Mouse (Mus musculus) stomach, embryonic 16.5 days (tissue): ENCODE measurements around the gene Zfp280c. TPM values are rescaled to one million over a fixed set of nuclear protein-coding genes. Genes with fewer than 3 reads are reported as not detected.

Experiments used
- ATAC-seq: fragments of 200-750 bp; cut with Nextera tagmentation; 2 replicates; pipeline ENCODE4 v1.8.0; 2017; ENCODE audit warnings: moderate number of reproducible peaks, moderate TSS enrichment; ENCODE audit not compliant: insufficient read depth, low FRiP score
- H3K27ac ChIP-seq: fragments of 300-500 bp; sonication (generic); 2 replicates; pipeline ENCODE4 v1.5.1; 2014; ENCODE audit warnings: low read length
- H3K27me3 ChIP-seq: fragments of 300-500 bp; sonication (generic); 2 replicates; pipeline ENCODE4 v1.6.1; 2014; ENCODE audit warnings: low read length, control low read depth, mixed read lengths; ENCODE audit not compliant: control insufficient read depth, insufficient read depth
- H3K36me3 ChIP-seq: fragments of 300-500 bp; sonication (generic); 2 replicates; pipeline ENCODE4 v1.6.1; 2014; ENCODE audit warnings: low read length; ENCODE audit not compliant: control insufficient read depth, insufficient read depth
- H3K4me1 ChIP-seq: fragments of 300-500 bp; sonication (generic); 2 replicates; pipeline ENCODE4 v1.6.1; 2014; ENCODE audit warnings: low read length, control low read depth, mixed read lengths; ENCODE audit not compliant: control insufficient read depth, insufficient read depth
- H3K4me2 ChIP-seq: fragments of 300-500 bp; sonication (generic); 2 replicates; pipeline ENCODE4 v1.6.1; 2014; ENCODE audit warnings: low read depth, low read length, mixed read lengths
- H3K4me3 ChIP-seq: fragments of 300-500 bp; sonication (generic); replicated peaks from 2 replicates; pipeline ENCODE4 v1.5.1; 2014; ENCODE audit warnings: mild to moderate bottlenecking, low read length
- H3K9ac ChIP-seq: fragments of 300-500 bp; sonication (generic); 2 replicates; pipeline ENCODE4 v1.6.1; 2014; ENCODE audit warnings: low read length
- H3K9me3 ChIP-seq: fragments of 300-500 bp; sonication (generic); replicated peaks from 2 replicates; pipeline ENCODE4 v1.6.1; 2016; ENCODE audit warnings: low read length, control low read depth; ENCODE audit not compliant: control insufficient read depth
- WGBS: fragments of 180-500 bp; shearing (Covaris S2); extraction: QIAGEN DNeasy Blood & Tissue Kit; methylation state at CpG from one replicate; pipeline ENCODE4 v1.1.7; 2014; 5-methylcytosine and 5-hydroxymethylcytosine counted together
- microRNA-seq: library from miRNA; unstranded; fragments of <30 nt; microRNA quantifications from one replicate; pipeline ENCODE4, GENCODE M21; 2016
- polyA plus RNA-seq: library from polyadenylated mRNA; unstranded; fragments of >200 nt; fragmentation: Nextera tagmentation; extraction: Ambion mirVana; gene quantifications from 2 replicates; pipeline ENCODE4 v1.2.1, GENCODE M21; 2015

Zfp280c gene
- polyA plus RNA-seq, 1 experiment from 2014 or later: 8.6 TPM

DNA sequence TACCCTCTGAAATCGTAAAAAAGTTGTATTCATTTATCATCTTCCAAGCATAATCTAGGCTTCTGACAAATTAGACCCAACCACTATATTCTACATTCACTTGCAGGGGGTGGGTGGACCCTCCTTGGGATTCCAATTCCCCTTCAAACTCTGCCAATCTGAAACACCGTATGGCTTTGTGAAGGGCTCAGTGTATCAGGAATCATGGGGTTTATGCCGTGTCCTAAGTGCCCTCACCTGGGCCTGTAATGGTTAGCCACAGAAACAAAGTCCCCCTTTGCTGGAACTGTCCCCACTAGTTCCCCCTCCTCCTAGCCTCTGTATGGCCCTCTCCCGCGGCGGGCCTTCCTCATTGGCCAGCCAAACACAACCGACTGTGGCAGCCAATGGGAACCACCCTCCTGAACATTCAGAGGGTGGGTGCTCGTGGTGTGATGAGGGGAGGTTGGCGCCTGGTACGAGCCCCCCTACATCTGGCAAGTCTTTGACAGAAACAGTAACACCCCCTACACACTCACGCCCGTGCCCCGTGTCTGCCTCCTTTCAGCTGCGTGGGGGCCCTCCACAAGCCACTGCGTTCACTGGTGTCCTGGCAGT, 76.0 kb downstream of the Zfp280c start:
- Histone ChIP-seq H3K27me3 (no peaks in the 10 kb centered on the region), H3K36me3 (no peaks in the 10 kb centered on the region), H3K4me1 (no peaks in the 10 kb centered on the region), H3K9ac (0 out of 2 replicates have a peak overlapping the region, but pooled peaks have one; percentile 32), H3K4me2 (peak overlapping the region; percentile 76), H3K27ac (no peak overlapping the region), H3K4me3 (peak overlapping the region; percentile 52), H3K9me3 (no peaks in the 10 kb centered on the region)
- 22% methylated on average over 15 of the region's 15 CpGs for WGBS
- ATAC-seq: peak; percentile 66

DNA sequence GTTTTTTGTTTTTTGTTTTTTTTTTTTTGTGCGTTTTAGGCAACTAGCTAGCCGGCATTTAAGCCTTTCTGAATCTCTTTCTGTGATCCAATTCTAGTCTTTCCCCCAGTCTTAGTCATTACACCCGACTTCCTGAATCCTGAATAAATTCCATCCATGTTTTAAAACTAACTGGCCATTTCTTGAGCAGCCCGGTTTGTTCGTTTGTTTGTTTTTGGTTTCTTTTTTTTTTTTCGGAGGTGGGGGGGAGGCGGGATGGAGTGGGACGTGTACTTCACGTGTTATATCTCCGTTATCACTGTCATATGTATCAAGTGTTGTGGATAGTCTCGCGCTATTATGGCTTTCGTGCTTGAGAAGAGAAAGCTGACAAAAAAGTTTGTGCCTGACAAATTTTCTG, 80.5 kb downstream of the Zfp280c start:
- Histone ChIP-seq H3K9ac (peak overlapping the region; percentile 52), H3K4me3 (peak overlapping the region; percentile 62), H3K27me3 (no peaks in the 10 kb centered on the region), H3K36me3 (no peaks in the 10 kb centered on the region), H3K27ac (no peak overlapping the region), H3K4me1 (no peaks in the 10 kb centered on the region), H3K9me3 (no peaks in the 10 kb centered on the region), H3K4me2 (peak overlapping the region; percentile 54)
- no peak for ATAC-seq
- WGBS: 13% methylated on average over 13 of the region's 13 CpGs

GRCm38 (mm10) chrX:48513166-48513807, 81.0 kb downstream of the Zfp280c start, which contains the start of gene Aifm1:
Gene Aifm1 (minus strand): TSS chrX:48513563.
- no peaks in the 10 kb centered on the region for H3K36me3 ChIP-seq
- H3K4me1 ChIP-seq: no peaks in the 10 kb centered on the region
- peak within 1 kb of the TSS; percentile 77 for H3K9ac ChIP-seq
- peak within 1 kb of the TSS; percentile 57 for H3K4me2 ChIP-seq
- ATAC-seq: peak; percentile 100
- H3K27me3 ChIP-seq: no peaks in the 10 kb centered on the region
- H3K27ac ChIP-seq: peak within 1 kb of the TSS; percentile 33; the same call in 1 of the 2 replicates
- peak within 1 kb of the TSS; percentile 62 for H3K4me3 ChIP-seq
- H3K9me3 ChIP-seq: no peaks in the 10 kb centered on the region
- WGBS: 12% methylated on average over 40 of the region's 45 CpGs

DNA sequence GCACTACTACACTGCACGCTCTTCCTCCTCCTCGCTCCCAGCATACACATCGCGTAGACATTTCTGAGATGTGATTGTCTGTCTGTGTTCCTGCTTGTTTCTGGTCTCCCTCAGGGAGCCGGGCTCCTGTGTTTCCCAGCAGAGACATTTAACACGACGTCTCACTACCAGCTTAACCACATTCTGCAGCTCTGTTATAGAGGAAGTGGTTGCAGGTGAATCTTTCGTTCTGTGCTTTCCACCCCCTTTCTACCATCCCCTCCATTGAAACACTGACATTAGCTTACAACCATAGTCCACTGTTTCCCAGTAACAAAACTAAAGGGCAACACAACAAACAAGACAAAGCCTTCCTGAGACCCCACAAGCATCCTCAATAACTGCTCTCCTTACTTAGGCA, 100.5 kb downstream of the Zfp280c start:
- Histone ChIP-seq H3K27me3 (no peaks in the 10 kb centered on the region), H3K4me1 (no peaks in the 10 kb centered on the region), H3K36me3 (no peaks in the 10 kb centered on the region), H3K9me3 (no peaks in the 10 kb centered on the region), H3K4me3 (no peak overlapping the region), H3K9ac (no peak overlapping the region), H3K4me2 (no peak overlapping the region), H3K27ac (no peak overlapping the region)
- WGBS: 86% methylated on average over 8 of the region's 8 CpGs
- ATAC-seq: no peak

Small RNAs within 50 kb of the gene (microRNA-seq; reads per million reads assigned to microRNA genes)
- not detected for gene Gm27828

Other genes starting within 250 kb of the Zfp280c start
- gene Elf4, start 131.4 kb downstream of the Zfp280c start, polyA plus RNA-seq: 9.1 and 9.3 TPM in 2 replicates
- gene Aifm1, start 80.9 kb downstream of the Zfp280c start, polyA plus RNA-seq: 78.0 and 81.0 TPM in 2 replicates
- gene Rab33a, start 75.2 kb downstream of the Zfp280c start, polyA plus RNA-seq: 5.3 and 5.9 TPM in 2 replicates
- 11.8 and 14.3 TPM in 2 replicates for gene Slc25a14, start 28.9 kb upstream of the Zfp280c start, polyA plus RNA-seq
- 0.14 TPM in 1 of 2 replicates, not detected in the other for gene Gpr119, start 80.0 kb upstream of the Zfp280c start, polyA plus RNA-seq
- 14.7 and 14.9 TPM in 2 replicates for gene Rbmx2, start 100.5 kb upstream of the Zfp280c start, polyA plus RNA-seq